16 mouse cellular contexts compared by ENCODE assay signal in genomic region chr9:60959537-60959936, GRCm38 (mm10).
"Had no signal": no experiment of that assay in that cellular context is flagged by ENCODE, and none has a peak within 500 bp of the region (broad histone marks: within the 10 kb centered on the region; RNA-seq: fewer than 3 reads in every experiment).

No protein-coding gene starts in this region.

- H3K27ac ChIP-seq: liver, embryonic 15.5 days; lung, embryonic 15.5 days; macrophage; midbrain, embryonic 13.5 days; midbrain, embryonic 15.5 days; neural tube, embryonic 12.5 days; stomach, embryonic 15.5 days; stomach, postnatal 0 days had no signal

- DNase-seq: liver, postnatal 0 days; lung, adult 2 months; lung, postnatal 10 days; right cerebral cortex, postnatal 14 days; thymus, adult 2 months; thymus, postnatal 25 days; thymus, postnatal 4 days had no signal

- H3K4me3 ChIP-seq: liver, embryonic 15.5 days; lung, embryonic 15.5 days; megakaryocyte, embryonic 14.5 days; midbrain, embryonic 13.5 days; midbrain, embryonic 15.5 days; neural tube, embryonic 12.5 days; stomach, embryonic 15.5 days had no signal

- H3K27me3 ChIP-seq: liver, embryonic 15.5 days; lung, embryonic 15.5 days; midbrain, embryonic 13.5 days; midbrain, embryonic 15.5 days; stomach, embryonic 15.5 days had no signal

- H3K36me3 ChIP-seq: liver, embryonic 15.5 days; lung, embryonic 15.5 days; midbrain, embryonic 13.5 days; midbrain, embryonic 15.5 days; neural tube, embryonic 12.5 days; stomach, embryonic 15.5 days had no signal

- H3K4me1 ChIP-seq: liver, embryonic 15.5 days; lung, embryonic 15.5 days; midbrain, embryonic 15.5 days; neural tube, embryonic 12.5 days had no signal
